Mouse (Mus musculus): ENCODE results near the gene Plekha5. TPM values are rescaled to one million over a fixed set of nuclear protein-coding genes. Genes with fewer than 3 reads are reported as not detected.

The Plekha5 gene
- total RNA-seq, 1 experiment = 26.1 TPM

GRCm38 (mm10) chr6:140501841-140502240 is 78.0 kb downstream of the Plekha5 start:
- in situ Hi-C loops (cut with MboI; ENCODE audit: low sequenced_read_pairs in 2 of 2, unreplicated experiment in 2 of 2) = no loop called here
- H3K9me3 ChIP-seq (ENCODE audit: control insufficient read depth, insufficient read depth, low read depth, low read length) = no peaks in the 10 kb centered on the region
- no peak overlapping the region for H3K4me3 ChIP-seq (ENCODE audit: insufficient read depth in 1 of 2, low read depth in 1 of 2, low read length in 2 of 2, poor library complexity in 1 of 2, severe bottlenecking in 1 of 2)
- H3K9ac ChIP-seq (ENCODE audit: insufficient read depth, low read depth, low read length, poor library complexity, severe bottlenecking) = no peak overlapping the region; the same call in 1 of the 2 replicates
- no peak for TF ChIP-seq MAFK (IDR thresholded peaks at IDR 0.05; ENCODE audit: insufficient read depth, low read depth, low read length)
- no peak for TF ChIP-seq ZNF384 (IDR thresholded peaks at IDR 0.05; ENCODE audit: low read depth, low read length)
- no peak for TF ChIP-seq ZC3H11A (IDR thresholded peaks at IDR 0.05; ENCODE audit: borderline replicate concordance, low read depth, low read length)
- no peak for TF ChIP-seq HCFC1 (IDR thresholded peaks at IDR 0.05; ENCODE audit: borderline replicate concordance, insufficient read depth, low read length)
- DNase-seq (ENCODE audit: low read depth, low spot score) = no peak
- peaks cover 3 to 9% of the 10 kb centered on the region in 2 experiments; a peak in 3 of 4 replicates for H3K4me1 ChIP-seq (ENCODE audit: control insufficient read depth in 2 of 2, insufficient read depth in 2 of 2, low read length in 2 of 2, poor library complexity in 1 of 2)
- no peaks in the 10 kb centered on the region; the same call in 1 of the 2 replicates for H3K36me3 ChIP-seq (ENCODE audit: control insufficient read depth, insufficient read depth, low read length, poor library complexity, severe bottlenecking)
- H3K27ac ChIP-seq (ENCODE audit: insufficient read depth, low read depth, low read length, poor library complexity, severe bottlenecking) = no peak overlapping the region

GRCm38 (mm10) chr6:140504796-140505195 is 80.9 kb downstream of the Plekha5 start:
- Histone ChIP-seq H3K9ac (ENCODE audit: insufficient read depth, low read depth, low read length, poor library complexity, severe bottlenecking) (no peak overlapping the region), H3K9me3 (ENCODE audit: control insufficient read depth, insufficient read depth, low read depth, low read length) (no peaks in the 10 kb centered on the region), H3K4me3 (ENCODE audit: insufficient read depth in 1 of 2, low read depth in 1 of 2, low read length in 2 of 2, poor library complexity in 1 of 2, severe bottlenecking in 1 of 2) (no peak overlapping the region), H3K36me3 (ENCODE audit: control insufficient read depth, insufficient read depth, low read length, poor library complexity, severe bottlenecking) (no peaks in the 10 kb centered on the region; the same call in 1 of the 2 replicates), H3K27ac (ENCODE audit: insufficient read depth, low read depth, low read length, poor library complexity, severe bottlenecking) (no peak overlapping the region), H3K4me1 (ENCODE audit: control insufficient read depth in 2 of 2, insufficient read depth in 2 of 2, low read length in 2 of 2, poor library complexity in 1 of 2) (peaks cover 9 to 17% of the 10 kb centered on the region in 2 experiments; a peak in 3 of 4 replicates)
- TF ChIP-seq MAFK (IDR thresholded peaks at IDR 0.05; ENCODE audit: insufficient read depth, low read depth, low read length) (no peak), CHD2 (IDR thresholded peaks at IDR 0.05; ENCODE audit: low read depth, low read length) (no peak), ZNF384 (IDR thresholded peaks at IDR 0.05; ENCODE audit: low read depth, low read length) (no peak), HCFC1 (IDR thresholded peaks at IDR 0.05; ENCODE audit: borderline replicate concordance, insufficient read depth, low read length) (no peak), ZC3H11A (IDR thresholded peaks at IDR 0.05; ENCODE audit: borderline replicate concordance, low read depth, low read length) (no peak)
- in situ Hi-C loops (cut with MboI; ENCODE audit: low sequenced_read_pairs in 2 of 2, unreplicated experiment in 2 of 2) = no loop called here
- no peak for DNase-seq (ENCODE audit: low read depth, low spot score)

GRCm38 (mm10) chr6:140507605-140508004 is 83.8 kb downstream of the Plekha5 start:
- Histone ChIP-seq H3K27ac (ENCODE audit: insufficient read depth, low read depth, low read length, poor library complexity, severe bottlenecking) (no peak overlapping the region), H3K9me3 (ENCODE audit: control insufficient read depth, insufficient read depth, low read depth, low read length) (no peaks in the 10 kb centered on the region), H3K36me3 (ENCODE audit: control insufficient read depth, insufficient read depth, low read length, poor library complexity, severe bottlenecking) (no peaks in the 10 kb centered on the region), H3K4me3 (ENCODE audit: insufficient read depth in 1 of 2, low read depth in 1 of 2, low read length in 2 of 2, poor library complexity in 1 of 2, severe bottlenecking in 1 of 2) (no peak overlapping the region), H3K9ac (ENCODE audit: insufficient read depth, low read depth, low read length, poor library complexity, severe bottlenecking) (no peak overlapping the region), H3K4me1 (ENCODE audit: control insufficient read depth in 2 of 2, insufficient read depth in 2 of 2, low read length in 2 of 2, poor library complexity in 1 of 2) (peaks cover 6 to 12% of the 10 kb centered on the region in 2 experiments; a peak in 3 of 4 replicates)
- TF ChIP-seq MAFK (IDR thresholded peaks at IDR 0.05; ENCODE audit: insufficient read depth, low read depth, low read length) (no peak), ZC3H11A (IDR thresholded peaks at IDR 0.05; ENCODE audit: borderline replicate concordance, low read depth, low read length) (no peak), ZNF384 (IDR thresholded peaks at IDR 0.05; ENCODE audit: low read depth, low read length) (peak; percentile 83)
- no peak for DNase-seq (ENCODE audit: low read depth, low spot score)
- in situ Hi-C loops (cut with MboI; ENCODE audit: low sequenced_read_pairs in 2 of 2, unreplicated experiment in 2 of 2) = no loop called here

- no peak for TF ChIP-seq HCFC1 (IDR thresholded peaks at IDR 0.05; ENCODE audit: borderline replicate concordance, insufficient read depth, low read length)
- no peak for TF ChIP-seq ZNF384 (IDR thresholded peaks at IDR 0.05; ENCODE audit: low read depth, low read length)
- TF ChIP-seq CHD2 (IDR thresholded peaks at IDR 0.05; ENCODE audit: low read depth, low read length) = no peak
- TF ChIP-seq MAFK (IDR thresholded peaks at IDR 0.05; ENCODE audit: insufficient read depth, low read depth, low read length) = no peak
- TF ChIP-seq ZC3H11A (IDR thresholded peaks at IDR 0.05; ENCODE audit: borderline replicate concordance, low read depth, low read length) = no peak
- in situ Hi-C loops (cut with MboI; ENCODE audit: low sequenced_read_pairs in 2 of 2, unreplicated experiment in 2 of 2) = no loop called here
Observed at GRCm38 (mm10) chr6:140508475-140509150, 84.8 kb downstream of the Plekha5 start.

More at GRCm38 (mm10) chr6:140508475-140509150, 84.8 kb downstream of the Plekha5 start:
- Histone ChIP-seq H3K9ac (ENCODE audit: insufficient read depth, low read depth, low read length, poor library complexity, severe bottlenecking) (no peak overlapping the region), H3K9me3 (ENCODE audit: control insufficient read depth, insufficient read depth, low read depth, low read length) (no peaks in the 10 kb centered on the region), H3K4me3 (ENCODE audit: insufficient read depth in 1 of 2, low read depth in 1 of 2, low read length in 2 of 2, poor library complexity in 1 of 2, severe bottlenecking in 1 of 2) (no peak overlapping the region), H3K27ac (ENCODE audit: insufficient read depth, low read depth, low read length, poor library complexity, severe bottlenecking) (no peak overlapping the region), H3K4me1 (ENCODE audit: control insufficient read depth in 2 of 2, insufficient read depth in 2 of 2, low read length in 2 of 2, poor library complexity in 1 of 2) (peaks cover 6 to 12% of the 10 kb centered on the region in 2 experiments; a peak in 3 of 4 replicates), H3K36me3 (ENCODE audit: control insufficient read depth, insufficient read depth, low read length, poor library complexity, severe bottlenecking) (no peaks in the 10 kb centered on the region)
- DNase-seq (ENCODE audit: low read depth, low spot score) = no peak

All from ES-E14 (cell line).